Mouse (Mus musculus): ENCODE measurements around the gene Sephs1. TPM values are rescaled to one million over a fixed set of nuclear protein-coding genes. Genes with fewer than 3 reads are reported as not detected.
A peak's percentile ranks its signal among the peaks of the same experiment; 100 is the strongest.

The Sephs1 gene
- polyA plus RNA-seq, 1 experiment from 2014 or later = 89.5 TPM

DNA sequence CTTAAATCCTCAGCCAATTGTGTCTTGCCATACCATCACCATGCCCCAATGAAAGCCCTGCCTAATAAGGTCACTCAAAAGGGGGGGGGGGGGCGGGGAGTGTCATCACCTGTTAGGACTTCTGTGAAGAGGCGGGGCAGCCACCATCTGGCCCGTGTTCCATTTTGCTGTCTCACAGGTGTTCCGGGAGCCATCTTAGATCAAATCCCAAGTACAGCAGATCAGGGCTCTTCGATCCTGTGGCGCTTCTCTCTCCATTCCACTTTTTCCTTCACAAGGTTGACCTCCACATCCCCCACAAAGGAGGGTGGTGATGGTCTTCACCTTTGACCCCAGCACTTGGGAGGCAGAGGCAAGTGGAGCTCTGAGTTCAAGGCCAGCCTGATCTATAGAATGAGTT, 34.7 kb downstream of the Sephs1 start:
- no peaks in the 10 kb centered on the region for H3K36me3 ChIP-seq (ENCODE audit: control insufficient read depth, insufficient read depth, low read length)
- no peak overlapping the region for H3K4me3 ChIP-seq (ENCODE audit: low read length)
- peaks cover 4% of the 10 kb centered on the region; the same call in 1 of the 2 replicates for H3K9me3 ChIP-seq (ENCODE audit: control insufficient read depth, low read length)
- no peak overlapping the region for H3K9ac ChIP-seq (ENCODE audit: low read length)
- peaks cover 2% of the 10 kb centered on the region for H3K4me1 ChIP-seq (replicated peaks; ENCODE audit: control insufficient read depth, insufficient read depth, low read length)
- ATAC-seq (ENCODE audit: low read depth) = no peak
- no peak overlapping the region for H3K4me2 ChIP-seq (ENCODE audit: low read depth, low read length)
- no peaks in the 10 kb centered on the region for H3K27me3 ChIP-seq (ENCODE audit: control insufficient read depth, insufficient read depth, low read depth, low read length)
- H3K27ac ChIP-seq (ENCODE audit: low read length) = no peak overlapping the region
- 83% methylated on average over 5 of the region's 6 CpGs for WGBS

DNA sequence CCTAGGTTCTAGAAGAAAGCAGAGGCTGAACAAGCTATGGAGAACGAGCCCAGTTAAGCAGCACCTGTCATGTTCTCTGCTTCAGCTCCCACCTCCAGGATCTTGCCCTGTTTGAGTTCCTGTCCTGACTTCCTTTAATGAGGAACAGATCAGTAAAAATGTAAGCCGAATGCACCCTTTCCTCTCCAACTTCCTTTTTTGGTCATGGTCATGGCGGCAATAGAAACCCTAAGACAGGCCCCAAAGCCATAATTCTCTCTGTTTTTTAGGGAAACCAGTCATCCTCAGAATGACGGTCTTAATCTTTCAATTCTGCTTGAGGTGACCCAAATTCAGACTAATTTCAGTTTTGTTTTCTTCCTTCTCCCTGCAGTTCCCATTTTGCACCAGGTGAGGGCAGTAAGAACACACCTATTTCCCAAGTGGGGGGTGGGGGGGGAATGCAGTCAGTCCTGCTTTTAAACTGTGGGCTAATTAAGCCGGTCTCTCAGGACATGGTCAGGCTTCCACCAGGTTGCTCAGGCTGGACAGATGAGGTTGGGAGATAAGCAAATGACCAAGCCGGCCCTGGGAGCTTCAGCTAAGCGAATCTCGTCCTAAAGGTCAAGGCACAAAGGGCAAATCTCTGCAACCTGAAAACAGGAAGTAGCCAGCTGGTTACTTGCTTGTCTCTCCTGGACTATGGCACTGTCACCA, 36.1 kb downstream of the Sephs1 start:
- Histone ChIP-seq H3K9me3 (ENCODE audit: control insufficient read depth, low read length) (peaks cover under 1% of the 10 kb centered on the region; the same call in 1 of the 2 replicates), H3K36me3 (ENCODE audit: control insufficient read depth, insufficient read depth, low read length) (no peaks in the 10 kb centered on the region), H3K9ac (ENCODE audit: low read length) (peak overlapping the region; percentile 35; the same call in 1 of the 2 replicates), H3K4me3 (ENCODE audit: low read length) (peak overlapping the region; percentile 29), H3K4me2 (ENCODE audit: low read depth, low read length) (peak overlapping the region; percentile 46), H3K4me1 (replicated peaks; ENCODE audit: control insufficient read depth, insufficient read depth, low read length) (peaks cover 2% of the 10 kb centered on the region), H3K27ac (ENCODE audit: low read length) (peak overlapping the region; percentile 15), H3K27me3 (ENCODE audit: control insufficient read depth, insufficient read depth, low read depth, low read length) (no peaks in the 10 kb centered on the region)
- WGBS = 13% methylated on average over 8 of the region's 8 CpGs
- ATAC-seq (ENCODE audit: low read depth) = no peak

DNA sequence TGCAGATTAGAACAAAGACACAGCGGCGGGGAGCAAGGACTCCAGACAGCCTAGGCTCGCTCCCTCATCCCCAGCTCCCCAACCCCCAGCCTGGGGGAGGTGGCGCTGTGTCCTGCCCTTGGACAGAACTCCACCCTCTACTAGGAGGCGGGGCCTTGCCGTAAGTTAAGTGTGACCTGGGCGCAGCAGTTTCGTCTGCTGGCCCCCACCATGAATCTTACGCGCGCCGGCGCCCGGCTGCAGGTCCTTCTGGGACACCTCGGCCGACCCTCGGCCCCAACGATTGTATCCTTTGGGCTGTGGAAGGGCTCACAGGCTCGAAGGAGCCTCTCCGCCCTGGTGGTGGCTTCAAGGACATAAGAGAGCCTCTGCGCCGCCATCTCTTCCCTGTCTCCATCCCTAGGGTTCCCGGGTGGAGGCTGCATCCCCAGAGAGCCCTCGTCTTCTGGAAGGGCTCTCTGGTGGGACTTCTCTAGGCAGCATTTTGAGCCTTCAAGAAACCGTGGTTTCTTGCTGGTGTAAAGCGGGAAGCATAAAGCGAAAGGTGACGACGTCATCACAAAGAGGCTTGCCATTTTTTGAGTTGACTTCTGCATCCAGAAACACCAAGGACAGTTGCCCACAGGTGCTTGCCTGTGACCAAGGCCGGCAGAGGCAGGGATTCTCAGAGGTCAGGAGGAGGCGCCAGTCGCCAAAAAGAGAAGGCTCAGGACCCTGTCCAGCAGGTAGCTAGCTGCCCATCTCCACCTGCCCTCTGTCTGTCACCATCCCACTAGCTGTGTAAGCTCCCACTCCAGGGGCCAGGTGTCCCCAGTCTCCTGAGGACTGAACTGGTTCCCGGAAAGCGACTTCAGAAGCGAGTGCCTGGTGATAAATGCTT, 37.7 kb downstream of the Sephs1 start, which contains the start of gene Phyh:
TSS of gene Phyh (plus strand) at position 160 of the 880 bp plus-strand sequence.
- Histone ChIP-seq H3K36me3 (ENCODE audit: control insufficient read depth, insufficient read depth, low read length) (no peaks in the 10 kb centered on the region), H3K4me1 (replicated peaks; ENCODE audit: control insufficient read depth, insufficient read depth, low read length) (peaks cover 2% of the 10 kb centered on the region), H3K4me3 (ENCODE audit: low read length) (peak within 1 kb of the TSS; percentile 70), H3K9me3 (ENCODE audit: control insufficient read depth, low read length) (no peaks in the 10 kb centered on the region), H3K27ac (ENCODE audit: low read length) (peak within 1 kb of the TSS; percentile 80), H3K9ac (ENCODE audit: low read length) (peak within 1 kb of the TSS; percentile 77), H3K4me2 (ENCODE audit: low read depth, low read length) (peak within 1 kb of the TSS; percentile 73), H3K27me3 (ENCODE audit: control insufficient read depth, insufficient read depth, low read depth, low read length) (no peaks in the 10 kb centered on the region)
- ATAC-seq (ENCODE audit: low read depth) = peak; percentile 98
- 6% methylated on average over 35 of the region's 35 CpGs for WGBS

DNA sequence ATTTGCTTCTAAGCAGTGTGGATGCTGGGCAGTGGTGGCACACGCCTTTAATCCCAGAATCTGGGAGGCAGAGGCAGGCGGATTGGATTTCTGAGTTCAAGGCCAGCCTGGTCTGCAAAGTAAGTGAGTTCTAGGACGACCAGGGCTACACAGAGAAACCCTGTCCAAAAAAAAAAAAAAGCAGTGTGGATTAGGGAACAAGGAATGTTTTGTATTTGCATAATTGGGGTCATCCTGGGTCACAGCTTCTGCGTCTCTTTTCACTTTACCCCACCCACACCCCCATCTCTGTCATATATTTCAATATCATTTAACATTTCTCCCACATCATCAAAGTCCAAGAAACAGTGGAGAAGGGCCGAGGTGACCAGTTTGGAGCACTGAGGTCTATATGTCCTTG, 39.7 kb downstream of the Sephs1 start:
- H3K4me2 ChIP-seq (ENCODE audit: low read depth, low read length) = no peak overlapping the region
- peaks cover 2% of the 10 kb centered on the region for H3K4me1 ChIP-seq (replicated peaks; ENCODE audit: control insufficient read depth, insufficient read depth, low read length)
- H3K27me3 ChIP-seq (ENCODE audit: control insufficient read depth, insufficient read depth, low read depth, low read length) = no peaks in the 10 kb centered on the region
- H3K9ac ChIP-seq (ENCODE audit: low read length) = no peak overlapping the region
- ATAC-seq (ENCODE audit: low read depth) = no peak
- WGBS = 70% methylated on average over 5 of the region's 5 CpGs
- peaks cover 2% of the 10 kb centered on the region; the same call in 1 of the 2 replicates for H3K36me3 ChIP-seq (ENCODE audit: control insufficient read depth, insufficient read depth, low read length)
- H3K4me3 ChIP-seq (ENCODE audit: low read length) = no peak overlapping the region
- no peak overlapping the region for H3K27ac ChIP-seq (ENCODE audit: low read length)
- H3K9me3 ChIP-seq (ENCODE audit: control insufficient read depth, low read length) = no peaks in the 10 kb centered on the region; the same call in 1 of the 2 replicates

DNA sequence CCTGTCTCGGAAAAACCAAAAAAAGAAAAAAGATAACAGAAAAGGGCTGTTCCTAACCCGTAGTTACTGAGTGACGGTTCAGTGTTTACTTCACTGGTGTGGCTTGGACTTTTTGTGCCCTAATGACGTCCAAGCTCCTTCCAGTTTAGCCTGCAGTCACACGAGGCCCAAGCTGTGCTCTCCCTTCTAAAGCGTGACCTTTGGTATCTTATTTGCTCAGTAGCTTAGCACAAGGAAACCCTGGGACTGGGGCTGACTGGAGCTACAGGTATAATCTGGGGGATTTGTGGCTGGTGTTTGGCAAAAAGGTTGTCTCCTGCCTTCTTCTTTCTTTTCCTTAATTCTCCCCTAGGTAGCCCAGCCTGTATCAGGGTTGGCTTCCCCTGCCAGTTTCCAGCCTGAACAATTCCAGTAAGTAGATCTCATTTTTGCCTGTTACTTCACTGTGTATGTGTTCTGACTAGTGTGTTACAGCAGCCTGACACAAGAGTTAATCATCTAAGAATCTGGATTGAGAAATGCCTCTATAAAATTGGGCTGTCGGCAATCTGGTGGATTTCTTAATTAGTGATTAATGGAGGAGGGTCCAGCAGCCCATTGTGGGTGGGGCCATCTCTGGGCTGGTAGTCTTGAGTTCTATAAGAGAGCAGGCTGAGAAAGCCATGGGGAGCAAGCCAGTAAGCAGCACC, 41.3 kb downstream of the Sephs1 start:
- no peak overlapping the region for H3K27ac ChIP-seq (ENCODE audit: low read length)
- H3K9ac ChIP-seq (ENCODE audit: low read length) = no peak overlapping the region
- no peak overlapping the region for H3K4me3 ChIP-seq (ENCODE audit: low read length)
- H3K4me2 ChIP-seq (ENCODE audit: low read depth, low read length) = no peak overlapping the region
- H3K9me3 ChIP-seq (ENCODE audit: control insufficient read depth, low read length) = no peaks in the 10 kb centered on the region; the same call in 1 of the 2 replicates
- no peak for ATAC-seq (ENCODE audit: low read depth)
- WGBS = 30% methylated on average over 7 of the region's 7 CpGs
- H3K4me1 ChIP-seq (replicated peaks; ENCODE audit: control insufficient read depth, insufficient read depth, low read length) = peaks cover 2% of the 10 kb centered on the region
- peaks cover 5% of the 10 kb centered on the region; the same call in 1 of the 2 replicates for H3K36me3 ChIP-seq (ENCODE audit: control insufficient read depth, insufficient read depth, low read length)
- H3K27me3 ChIP-seq (ENCODE audit: control insufficient read depth, insufficient read depth, low read depth, low read length) = no peaks in the 10 kb centered on the region

DNA sequence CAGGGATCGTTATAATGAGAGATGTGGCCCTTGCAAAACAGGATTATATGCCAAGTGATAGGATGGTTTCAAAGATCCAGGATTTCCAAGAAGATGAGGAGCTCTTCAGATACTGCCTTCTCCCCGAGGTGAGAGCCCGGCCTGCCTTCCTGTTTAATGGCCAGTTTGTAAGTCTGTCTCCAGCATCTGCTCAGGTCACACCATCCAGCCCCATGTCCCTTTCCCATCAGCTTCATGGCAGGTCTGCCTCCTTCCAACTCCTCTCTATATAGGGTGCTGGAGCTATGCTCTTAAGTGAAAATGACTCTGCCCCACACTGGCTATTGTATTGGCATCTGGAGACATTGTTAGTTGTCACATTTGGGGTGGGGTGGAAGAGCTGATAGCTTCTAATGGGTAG, 46.0 kb downstream of the Sephs1 start:
- H3K27me3 ChIP-seq (ENCODE audit: control insufficient read depth, insufficient read depth, low read depth, low read length) = no peaks in the 10 kb centered on the region
- peaks cover 10% of the 10 kb centered on the region; the same call in 1 of the 2 replicates for H3K36me3 ChIP-seq (ENCODE audit: control insufficient read depth, insufficient read depth, low read length)
- no peaks in the 10 kb centered on the region; the same call in 1 of the 2 replicates for H3K9me3 ChIP-seq (ENCODE audit: control insufficient read depth, low read length)
- 84% methylated on average over 3 of the region's 3 CpGs for WGBS
- no peak overlapping the region for H3K4me3 ChIP-seq (ENCODE audit: low read length)
- no peak overlapping the region for H3K27ac ChIP-seq (ENCODE audit: low read length)
- no peak overlapping the region for H3K9ac ChIP-seq (ENCODE audit: low read length)
- H3K4me1 ChIP-seq (replicated peaks; ENCODE audit: control insufficient read depth, insufficient read depth, low read length) = no peaks in the 10 kb centered on the region
- H3K4me2 ChIP-seq (ENCODE audit: low read depth, low read length) = no peak overlapping the region
- no peak for ATAC-seq (ENCODE audit: low read depth)

DNA sequence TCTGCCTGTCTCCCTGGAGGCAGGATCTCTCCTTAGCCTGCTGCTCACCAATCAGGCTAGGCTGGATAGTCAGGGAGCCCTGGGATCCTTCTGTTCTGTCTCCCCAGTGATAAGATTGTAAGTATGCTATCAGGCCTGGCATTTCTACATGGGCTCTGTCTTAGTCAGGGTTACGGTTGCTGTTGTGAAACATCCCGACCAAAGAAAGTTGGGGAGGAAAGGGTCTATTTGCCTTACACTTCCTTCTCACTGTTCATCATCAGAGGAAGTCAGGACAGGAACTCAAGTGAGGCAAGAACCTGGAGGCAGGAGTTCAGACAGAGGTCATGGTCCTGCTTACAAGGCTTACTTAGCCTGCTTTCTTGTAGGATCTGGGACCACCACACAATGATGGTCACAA, 47.9 kb downstream of the Sephs1 start:
- peaks cover 12% of the 10 kb centered on the region; the same call in 1 of the 2 replicates for H3K36me3 ChIP-seq (ENCODE audit: control insufficient read depth, insufficient read depth, low read length)
- no peaks in the 10 kb centered on the region for H3K27me3 ChIP-seq (ENCODE audit: control insufficient read depth, insufficient read depth, low read depth, low read length)
- no peak for ATAC-seq (ENCODE audit: low read depth)
- no peaks in the 10 kb centered on the region for H3K4me1 ChIP-seq (replicated peaks; ENCODE audit: control insufficient read depth, insufficient read depth, low read length)
- H3K27ac ChIP-seq (ENCODE audit: low read length) = no peak overlapping the region
- no peaks in the 10 kb centered on the region; the same call in 1 of the 2 replicates for H3K9me3 ChIP-seq (ENCODE audit: control insufficient read depth, low read length)
- no peak overlapping the region for H3K9ac ChIP-seq (ENCODE audit: low read length)
- no peak overlapping the region for H3K4me2 ChIP-seq (ENCODE audit: low read depth, low read length)
- WGBS = 65% methylated on average over 2 of the region's 2 CpGs
- no peak overlapping the region for H3K4me3 ChIP-seq (ENCODE audit: low read length)

DNA sequence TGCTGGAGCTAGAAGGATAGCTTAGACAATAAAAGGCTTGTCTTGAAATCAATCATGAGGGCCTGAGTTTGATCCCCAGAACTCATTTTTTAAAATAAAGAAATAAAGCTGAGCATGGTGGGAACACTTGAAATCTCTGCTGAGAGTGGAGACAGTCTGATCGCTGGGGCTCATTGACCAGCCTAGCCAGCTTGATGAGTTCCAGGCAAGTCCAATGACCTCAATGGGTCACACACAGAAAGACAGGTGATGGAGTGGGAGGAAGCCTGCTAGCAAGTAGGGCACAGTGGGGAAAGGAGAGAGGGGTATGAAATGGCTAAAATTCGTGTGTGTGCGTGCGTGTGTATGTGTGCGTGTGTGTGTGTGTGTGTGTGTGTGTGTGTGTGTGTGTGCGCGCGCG, 53.2 kb downstream of the Sephs1 start:
- H3K4me3 ChIP-seq (ENCODE audit: low read length) = no peak overlapping the region
- H3K27me3 ChIP-seq (ENCODE audit: control insufficient read depth, insufficient read depth, low read depth, low read length) = no peaks in the 10 kb centered on the region
- no peak overlapping the region for H3K4me2 ChIP-seq (ENCODE audit: low read depth, low read length)
- ATAC-seq (ENCODE audit: low read depth) = no peak
- H3K36me3 ChIP-seq (ENCODE audit: control insufficient read depth, insufficient read depth, low read length) = peaks cover 19% of the 10 kb centered on the region
- H3K27ac ChIP-seq (ENCODE audit: low read length) = no peak overlapping the region
- peaks cover 4% of the 10 kb centered on the region; the same call in 1 of the 2 replicates for H3K9me3 ChIP-seq (ENCODE audit: control insufficient read depth, low read length)
- H3K9ac ChIP-seq (ENCODE audit: low read length) = no peak overlapping the region
- 87% methylated on average over 9 of the region's 9 CpGs for WGBS
- H3K4me1 ChIP-seq (replicated peaks; ENCODE audit: control insufficient read depth, insufficient read depth, low read length) = no peaks in the 10 kb centered on the region
